Mouse (Mus musculus): ENCODE data around the gene Crocc. TPM values are rescaled to one million over a fixed set of nuclear protein-coding genes. Genes with fewer than 3 reads are reported as not detected.

Crocc gene
- polyA plus RNA-seq, 1 experiment from 2014 or later: 10.1 TPM

GRCm38 (mm10) chr4:141088714-141089113 lies 28.4 kb upstream of the Crocc start:
- Histone ChIP-seq H3K9me3 (ENCODE audit: low read length) (no peaks in the 10 kb centered on the region), H3K4me1 (ENCODE audit: insufficient read depth, low read length) (no peaks in the 10 kb centered on the region), H3K4me2 (replicated peaks; ENCODE audit: low read depth, low read length) (no peak overlapping the region), H3K27ac (ENCODE audit: low read length) (no peak overlapping the region), H3K4me3 (ENCODE audit: low read length) (no peak overlapping the region), H3K9ac (replicated peaks; ENCODE audit: low read length) (no peak overlapping the region), H3K27me3 (ENCODE audit: insufficient read depth, low read length) (no peaks in the 10 kb centered on the region), H3K36me3 (ENCODE audit: insufficient read depth, low read length) (no peaks in the 10 kb centered on the region)
- 54% methylated on average over 9 of the region's 9 CpGs for WGBS
- ATAC-seq (ENCODE audit: low FRiP score, low TSS enrichment): 0 out of 2 replicates have a peak, but pooled peaks have one; percentile 46

- Histone ChIP-seq H3K27me3 (ENCODE audit: insufficient read depth, low read length) (no peaks in the 10 kb centered on the region), H3K27ac (ENCODE audit: low read length) (no peak within 1 kb of the TSS), H3K4me1 (ENCODE audit: insufficient read depth, low read length) (no peaks in the 10 kb centered on the region), H3K36me3 (ENCODE audit: insufficient read depth, low read length) (no peaks in the 10 kb centered on the region), H3K4me2 (replicated peaks; ENCODE audit: low read depth, low read length) (no peak within 1 kb of the TSS), H3K9ac (replicated peaks; ENCODE audit: low read length) (no peak within 1 kb of the TSS), H3K9me3 (ENCODE audit: low read length) (no peaks in the 10 kb centered on the region), H3K4me3 (ENCODE audit: low read length) (no peak within 1 kb of the TSS)
- WGBS: 78% methylated on average over 6 of the region's 6 CpGs
- no peak for ATAC-seq (ENCODE audit: low FRiP score, low TSS enrichment)
These were observed 27.7 kb upstream of the Crocc start, which contains the start of gene Spata21 for GRCm38 (mm10) chr4:141088033-141088432. Gene Spata21 (plus strand): TSS chr4:141088333.

GRCm38 (mm10) chr4:141086862-141087261 lies 26.5 kb upstream of the Crocc start:
- Histone ChIP-seq H3K9me3 (ENCODE audit: low read length) (no peaks in the 10 kb centered on the region), H3K27me3 (ENCODE audit: insufficient read depth, low read length) (no peaks in the 10 kb centered on the region), H3K4me2 (replicated peaks; ENCODE audit: low read depth, low read length) (no peak overlapping the region), H3K9ac (replicated peaks; ENCODE audit: low read length) (no peak overlapping the region), H3K27ac (ENCODE audit: low read length) (no peak overlapping the region), H3K36me3 (ENCODE audit: insufficient read depth, low read length) (no peaks in the 10 kb centered on the region), H3K4me3 (ENCODE audit: low read length) (no peak overlapping the region), H3K4me1 (ENCODE audit: insufficient read depth, low read length) (no peaks in the 10 kb centered on the region)
- 67% methylated on average over 10 of the region's 10 CpGs for WGBS
- ATAC-seq (ENCODE audit: low FRiP score, low TSS enrichment): no peak

- Histone ChIP-seq H3K36me3 (ENCODE audit: insufficient read depth, low read length) (peaks cover 7% of the 10 kb centered on the region), H3K4me1 (ENCODE audit: insufficient read depth, low read length) (peaks cover 16% of the 10 kb centered on the region), H3K9ac (replicated peaks; ENCODE audit: low read length) (no peak overlapping the region), H3K27me3 (ENCODE audit: insufficient read depth, low read length) (no peaks in the 10 kb centered on the region), H3K9me3 (ENCODE audit: low read length) (no peaks in the 10 kb centered on the region), H3K4me3 (ENCODE audit: low read length) (no peak overlapping the region), H3K27ac (ENCODE audit: low read length) (no peak overlapping the region), H3K4me2 (replicated peaks; ENCODE audit: low read depth, low read length) (no peak overlapping the region)
- peak; percentile 29; the same call in 1 of the 2 replicates for ATAC-seq (ENCODE audit: low FRiP score, low TSS enrichment)
- WGBS: 74% methylated on average over 18 of the region's 18 CpGs
These were observed 18.3 kb upstream of the Crocc start for GRCm38 (mm10) chr4:141078510-141079137.

GRCm38 (mm10) chr4:141077681-141078509 lies 17.5 kb upstream of the Crocc start, which contains the start of gene Necap2:
Gene Necap2 (minus strand): TSS chr4:141078357.
- Histone ChIP-seq H3K36me3 (ENCODE audit: insufficient read depth, low read length) (peaks cover 14% of the 10 kb centered on the region), H3K27ac (ENCODE audit: low read length) (peak within 1 kb of the TSS; percentile 69; the same call in 1 of the 2 replicates), H3K9ac (replicated peaks; ENCODE audit: low read length) (peak within 1 kb of the TSS; percentile 84), H3K4me2 (replicated peaks; ENCODE audit: low read depth, low read length) (peak within 1 kb of the TSS; percentile 94), H3K9me3 (ENCODE audit: low read length) (no peaks in the 10 kb centered on the region), H3K4me3 (ENCODE audit: low read length) (peak within 1 kb of the TSS; percentile 93), H3K27me3 (ENCODE audit: insufficient read depth, low read length) (no peaks in the 10 kb centered on the region), H3K4me1 (ENCODE audit: insufficient read depth, low read length) (peaks cover 16% of the 10 kb centered on the region)
- WGBS: under 1% methylated on average over 67 of the region's 67 CpGs
- peak; percentile 91 for ATAC-seq (ENCODE audit: low FRiP score, low TSS enrichment)

GRCm38 (mm10) chr4:141076761-141077506 lies 16.6 kb upstream of the Crocc start:
- H3K36me3 ChIP-seq (ENCODE audit: insufficient read depth, low read length): peaks cover 24% of the 10 kb centered on the region
- no peaks in the 10 kb centered on the region for H3K9me3 ChIP-seq (ENCODE audit: low read length)
- H3K4me3 ChIP-seq (ENCODE audit: low read length): peak overlapping the region; percentile 93
- H3K4me1 ChIP-seq (ENCODE audit: insufficient read depth, low read length): peaks cover 16% of the 10 kb centered on the region
- H3K27me3 ChIP-seq (ENCODE audit: insufficient read depth, low read length): no peaks in the 10 kb centered on the region
- WGBS: 77% methylated on average over 17 of the region's 17 CpGs
- H3K27ac ChIP-seq (ENCODE audit: low read length): 0 out of 2 replicates have a peak overlapping the region, but pooled peaks have one; percentile 43
- no peak for ATAC-seq (ENCODE audit: low FRiP score, low TSS enrichment)
- peak overlapping the region; percentile 94 for H3K4me2 ChIP-seq (replicated peaks; ENCODE audit: low read depth, low read length)
- peak overlapping the region; percentile 84 for H3K9ac ChIP-seq (replicated peaks; ENCODE audit: low read length)

- no peaks in the 10 kb centered on the region for H3K9me3 ChIP-seq (ENCODE audit: low read length)
- H3K36me3 ChIP-seq (ENCODE audit: insufficient read depth, low read length): peaks cover 44% of the 10 kb centered on the region
- peaks cover 16% of the 10 kb centered on the region for H3K4me1 ChIP-seq (ENCODE audit: insufficient read depth, low read length)
- 87% methylated on average over 4 of the region's 4 CpGs for WGBS
- no peak overlapping the region for H3K27ac ChIP-seq (ENCODE audit: low read length)
- H3K9ac ChIP-seq (replicated peaks; ENCODE audit: low read length): no peak overlapping the region
- no peak overlapping the region for H3K4me3 ChIP-seq (ENCODE audit: low read length)
- no peaks in the 10 kb centered on the region for H3K27me3 ChIP-seq (ENCODE audit: insufficient read depth, low read length)
- no peak overlapping the region for H3K4me2 ChIP-seq (replicated peaks; ENCODE audit: low read depth, low read length)
- no peak for ATAC-seq (ENCODE audit: low FRiP score, low TSS enrichment)
These were observed 13.8 kb upstream of the Crocc start for GRCm38 (mm10) chr4:141074109-141074508.

- Histone ChIP-seq H3K9ac (replicated peaks; ENCODE audit: low read length) (no peak overlapping the region), H3K36me3 (ENCODE audit: insufficient read depth, low read length) (peaks cover 49% of the 10 kb centered on the region), H3K27me3 (ENCODE audit: insufficient read depth, low read length) (no peaks in the 10 kb centered on the region), H3K4me1 (ENCODE audit: insufficient read depth, low read length) (peaks cover 16% of the 10 kb centered on the region), H3K9me3 (ENCODE audit: low read length) (no peaks in the 10 kb centered on the region), H3K4me2 (replicated peaks; ENCODE audit: low read depth, low read length) (no peak overlapping the region), H3K4me3 (ENCODE audit: low read length) (no peak overlapping the region), H3K27ac (ENCODE audit: low read length) (no peak overlapping the region)
- WGBS: 89% methylated on average over 9 of the region's 9 CpGs
- no peak for ATAC-seq (ENCODE audit: low FRiP score, low TSS enrichment)
These were observed 13.3 kb upstream of the Crocc start for GRCm38 (mm10) chr4:141073661-141074060.

GRCm38 (mm10) chr4:141072502-141072901 lies 12.2 kb upstream of the Crocc start:
- Histone ChIP-seq H3K36me3 (ENCODE audit: insufficient read depth, low read length) (peaks cover 60% of the 10 kb centered on the region), H3K9ac (replicated peaks; ENCODE audit: low read length) (no peak overlapping the region), H3K4me1 (ENCODE audit: insufficient read depth, low read length) (peaks cover 15% of the 10 kb centered on the region), H3K27me3 (ENCODE audit: insufficient read depth, low read length) (no peaks in the 10 kb centered on the region), H3K27ac (ENCODE audit: low read length) (no peak overlapping the region), H3K4me2 (replicated peaks; ENCODE audit: low read depth, low read length) (no peak overlapping the region), H3K9me3 (ENCODE audit: low read length) (no peaks in the 10 kb centered on the region), H3K4me3 (ENCODE audit: low read length) (no peak overlapping the region)
- ATAC-seq (ENCODE audit: low FRiP score, low TSS enrichment): no peak
- WGBS: 89% methylated on average over 11 of the region's 11 CpGs

Data from kidney, embryonic 16.5 days (tissue).